Mouse (Mus musculus) left cerebral cortex, adult 8-10 months (tissue): ENCODE measurements at regions not wholly inside any gene's neighbourhood (a gene's known extent, or its start where the extent isn't known, plus 50 kb on each side); places are given as distances from the start of the nearest gene placed in this dataset.

Source experiments
- DNase-seq, 2 experiments: peaks; one replicate each; pipeline ENCODE4 v3.0.0; 2022; ENCODE audit warnings: low spot score in 2 of 2

GRCm38 (mm10) chr13:51336726-51337125, 71.7 kb upstream of the S1pr3 start:
- no peak for DNase-seq

DNA sequence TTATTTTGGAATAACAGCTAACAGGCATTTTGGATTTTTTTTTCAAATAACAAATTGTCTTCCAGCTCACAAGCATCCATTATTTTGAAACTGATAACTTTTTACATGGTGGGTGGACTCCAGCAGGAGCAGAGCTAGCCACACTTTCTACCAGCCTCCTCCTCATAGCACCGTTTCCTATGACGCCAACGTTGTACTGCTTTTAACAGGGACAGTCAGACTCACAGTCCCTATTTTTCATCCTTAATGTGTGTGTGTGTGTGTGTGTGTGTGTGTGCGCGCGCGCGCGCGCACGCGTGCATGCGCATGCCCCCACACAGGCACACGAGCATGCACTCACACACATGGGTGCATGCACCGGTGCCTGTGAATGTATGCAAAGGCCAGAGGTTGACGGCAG, 70.5 kb upstream of the S1pr3 start:
- DNase-seq = no peak

GRCm38 (mm10) chr13:51345321-51345720, 63.1 kb upstream of the S1pr3 start:
- no peak for DNase-seq

GRCm38 (mm10) chr13:51345839-51346550, 62.4 kb upstream of the S1pr3 start:
- no peak for DNase-seq

DNA sequence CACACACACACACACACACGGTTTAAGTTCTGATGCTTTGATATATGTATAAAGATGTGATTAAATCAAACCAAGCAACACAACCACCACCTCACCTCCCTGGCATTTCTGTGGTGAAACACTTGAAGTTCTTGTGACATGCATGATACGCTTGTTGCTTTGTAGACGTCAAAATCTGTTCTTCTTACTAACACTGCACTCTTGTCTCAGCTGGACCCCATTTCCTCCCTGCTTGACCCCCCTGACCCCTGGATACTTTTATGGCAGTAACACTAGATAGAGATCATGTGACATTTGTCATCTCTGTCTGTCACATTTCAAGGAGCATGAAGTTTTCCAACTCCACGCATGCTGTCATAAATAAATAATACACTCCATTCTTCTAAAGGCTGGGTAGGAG, 59.7 kb upstream of the S1pr3 start:
- no peak for DNase-seq

- no peak for DNase-seq
These were observed 58.5 kb upstream of the S1pr3 start for GRCm38 (mm10) chr13:51349818-51350551.

- no peak for DNase-seq
These were observed 55.6 kb upstream of the S1pr3 start for GRCm38 (mm10) chr13:51352874-51353273.

- DNase-seq = no peak
These were observed 52.9 kb upstream of the S1pr3 start for GRCm38 (mm10) chr13:51355507-51355906.
